In the genomic region with DNA sequence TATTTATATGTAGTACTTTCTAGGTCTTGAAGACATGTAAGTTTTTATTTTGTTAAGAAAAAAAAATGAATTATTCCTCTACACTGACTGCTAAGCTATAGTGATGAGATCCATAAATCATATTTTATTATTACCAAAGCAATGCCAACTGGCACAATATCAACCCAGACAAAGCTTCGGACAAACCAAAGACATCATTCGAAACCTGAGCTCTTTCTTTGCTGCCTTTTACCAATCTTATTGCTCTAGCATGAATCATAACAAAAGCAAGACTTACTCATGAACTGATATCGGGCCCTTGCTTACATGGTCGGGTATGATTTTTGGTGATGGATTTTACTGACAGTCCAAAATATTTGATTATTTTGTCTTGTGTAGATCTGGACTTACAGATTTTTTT, we compare ENCODE assay signal across 20 mouse cellular contexts. TPM values are rescaled to one million over a fixed set of nuclear protein-coding genes. Genes with fewer than 3 reads are reported as not detected.
A peak's percentile ranks its signal among the peaks of the same experiment; 100 is the strongest.
DNase-seq lines count a peak whose midpoint lies in the region; ATAC-seq and TF ChIP-seq lines count a peak whose summit lies in the region.
"Had no signal": no experiment of that assay in that cellular context is flagged by ENCODE, and none has a peak within 500 bp of the region (broad histone marks: within the 10 kb centered on the region; RNA-seq: fewer than 3 reads in every experiment).

No protein-coding gene starts in this region.

- no peak overlapping the region for H3ac ChIP-seq in C2C12 (ENCODE audit: control insufficient read depth, insufficient read length, low read depth)
- no peak overlapping the region for H3ac ChIP-seq in myocyte (ENCODE audit: control insufficient read depth, insufficient read length)

- ATAC-seq in heart, embryonic 13.5 days (ENCODE audit: extremely low read depth, insufficient number of reproducible peaks, low FRiP score, low TSS enrichment) = no peak
- no peak for ATAC-seq in heart, embryonic 12.5 days (ENCODE audit: insufficient number of reproducible peaks, low FRiP score)
- ATAC-seq: CD4-positive, CD25-positive, alpha-beta regulatory T cell, adult 4 months; forebrain, embryonic 13.5 days; forebrain, postnatal 0 days; hindbrain, postnatal 0 days had no signal

- H3K36me3 ChIP-seq in heart, embryonic 13.5 days = no peaks in the 10 kb centered on the region
- no peaks in the 10 kb centered on the region for H3K36me3 ChIP-seq in heart, embryonic 12.5 days
- H3K36me3 ChIP-seq in C2C12 (ENCODE audit: control insufficient read depth, insufficient read depth) (no peaks in the 10 kb centered on the region), myocyte (ENCODE audit: control insufficient read depth, insufficient read depth) (no peaks in the 10 kb centered on the region)
- H3K36me3 ChIP-seq: embryonic facial prominence, embryonic 10.5 days; G1E; hindbrain, embryonic 13.5 days had no signal

- H3K27me3 ChIP-seq in heart, embryonic 13.5 days (replicated peaks) = peaks cover 35% of the 10 kb centered on the region
- peaks cover 31% of the 10 kb centered on the region for H3K27me3 ChIP-seq in heart, embryonic 12.5 days (replicated peaks)
- H3K27me3 ChIP-seq in C2C12 (ENCODE audit: control insufficient read depth, insufficient read depth, insufficient read length) (no peaks in the 10 kb centered on the region), myocyte (ENCODE audit: control insufficient read depth, insufficient read depth, insufficient read length) (no peaks in the 10 kb centered on the region)

- H3K79me2 ChIP-seq in C2C12 (ENCODE audit: control insufficient read depth, insufficient read depth) = no peaks in the 10 kb centered on the region
- no peaks in the 10 kb centered on the region for H3K79me2 ChIP-seq in myocyte (ENCODE audit: control insufficient read depth, insufficient read depth)

- no peak for DNase-seq in lung, adult 2 months
- DNase-seq in lung, postnatal 10 days = no peak
- DNase-seq in cerebellum, adult 9-10 months = no peak
- DNase-seq: adrenal gland, postnatal 10 days; cerebellum, adult 18-20 months; cerebellum, postnatal 10 days; forebrain, postnatal 0 days; gastrocnemius, postnatal 36 days; heart, adult 18-20 months; heart, postnatal 14 days had no signal

- no peak for TF ChIP-seq POLR2A in lung, adult 2 months (IDR thresholded peaks at IDR 0.05; ENCODE audit: borderline replicate concordance, extremely low read depth, low read depth, low read length)
- no peak for TF ChIP-seq POLR2A in myocyte (IDR thresholded peaks at IDR 0.05; ENCODE audit: insufficient read length, low read depth)

- WGBS in heart, embryonic 13.5 days = 83% methylated on average over 4 of the region's 4 CpGs
- WGBS in heart, embryonic 12.5 days = 78% methylated on average over 4 of the region's 4 CpGs
- WGBS in lung, adult 2 months = 63% methylated on average over 4 of the region's 4 CpGs

- no peak for TF ChIP-seq CTCF in lung, adult 2 months (IDR thresholded peaks at IDR 0.05; ENCODE audit: insufficient read depth, low read length)
- no peak for TF ChIP-seq CTCF in C2C12 (IDR thresholded peaks at IDR 0.05; ENCODE audit: control insufficient read depth, insufficient read depth, insufficient read length)

- no peaks in the 10 kb centered on the region for H3K9me3 ChIP-seq in heart, embryonic 13.5 days
- no peaks in the 10 kb centered on the region for H3K9me3 ChIP-seq in heart, embryonic 12.5 days (replicated peaks)
- H3K9me3 ChIP-seq: embryonic facial prominence, embryonic 10.5 days; forebrain, embryonic 13.5 days; hindbrain, embryonic 13.5 days had no signal

- H3K4me3 ChIP-seq in heart, embryonic 13.5 days = no peak overlapping the region
- H3K4me3 ChIP-seq in heart, embryonic 12.5 days = no peak overlapping the region
- H3K4me3 ChIP-seq in lung, adult 2 months (replicated peaks; ENCODE audit: extremely low read depth, low read depth, low read length) = peak overlapping the region; percentile 49
- H3K4me3 ChIP-seq in C2C12 (ENCODE audit: insufficient read depth, poor library complexity, severe bottlenecking) (no peak overlapping the region), myocyte (no peak overlapping the region)
- H3K4me3 ChIP-seq: embryonic facial prominence, embryonic 10.5 days; forebrain, embryonic 13.5 days; hindbrain, embryonic 13.5 days had no signal

- peak overlapping the region; percentile 5; the same call in 1 of the 2 replicates for H3K4me2 ChIP-seq in heart, embryonic 13.5 days
- H3K4me2 ChIP-seq in heart, embryonic 12.5 days = no peak overlapping the region
- peak overlapping the region; percentile 63 for H3K4me2 ChIP-seq in myocyte (ENCODE audit: low read depth)
- H3K4me2 ChIP-seq: forebrain, embryonic 13.5 days; hindbrain, embryonic 13.5 days had no signal

- no peak overlapping the region for H3K27ac ChIP-seq in heart, embryonic 13.5 days (replicated peaks)
- H3K27ac ChIP-seq in heart, embryonic 12.5 days (ENCODE audit: poor library complexity, severe bottlenecking) = no peak overlapping the region
- H3K27ac ChIP-seq: embryonic facial prominence, embryonic 10.5 days; forebrain, embryonic 13.5 days; hindbrain, embryonic 13.5 days; hindbrain, postnatal 0 days had no signal

- no peaks in the 10 kb centered on the region for H3K79me3 ChIP-seq in C2C12 (ENCODE audit: low read depth)

- H3K9ac ChIP-seq in heart, embryonic 13.5 days = no peak overlapping the region
- no peak overlapping the region for H3K9ac ChIP-seq in heart, embryonic 12.5 days
- H3K9ac ChIP-seq: forebrain, embryonic 13.5 days; forebrain, postnatal 0 days; hindbrain, embryonic 13.5 days had no signal

- H3K4me1 ChIP-seq in heart, embryonic 13.5 days = peaks cover 21% of the 10 kb centered on the region
- H3K4me1 ChIP-seq in heart, embryonic 12.5 days (replicated peaks) = peaks cover 23% of the 10 kb centered on the region
- H3K4me1 ChIP-seq in lung, adult 2 months (ENCODE audit: control insufficient read depth, insufficient read depth, low read length) = peaks cover 8% of the 10 kb centered on the region; the same call in 1 of the 2 replicates

TF ChIP-seq in C2C12, 6 proteins besides CTCF, POLR2A, EP300 and RAD21:
- TF ChIP-seq MAX (IDR thresholded peaks at IDR 0.05) (no peak), CEBPB (IDR thresholded peaks at IDR 0.05; ENCODE audit: low read depth) (peak; percentile 61), FOSL1 (IDR thresholded peaks at IDR 0.05; ENCODE audit: insufficient read depth, low read length, poor library complexity, severe bottlenecking) (peak; percentile 82), MYOD1 (IDR thresholded peaks at IDR 0.05; ENCODE audit: control insufficient read depth, insufficient read length, low read depth) (no peak)

TF ChIP-seq in myocyte, 11 proteins besides CTCF, POLR2A, EP300 and RAD21:
- TF ChIP-seq TCF12 (IDR thresholded peaks at IDR 0.05; ENCODE audit: insufficient read depth, poor library complexity, severe bottlenecking) = no peak
- 0 out of 2 replicates have a peak, but pooled peaks have one; percentile 13 for TF ChIP-seq CEBPB (IDR thresholded peaks at IDR 0.05; ENCODE audit: insufficient read depth, poor library complexity, severe bottlenecking)

RNA-seq across cellular contexts. Expression of a gene that starts 29.0 kb away (rescaled TPM):
- polyA plus RNA-seq in heart, embryonic 13.5 days (2015; fragmentation: Nextera tagmentation; extraction: Ambion mirVana) = 5.4 and 6.4 TPM in 2 replicates
- polyA plus RNA-seq in heart, embryonic 12.5 days (2016; fragmentation: Nextera tagmentation; extraction: Ambion mirVana) = 11.1 and 14.6 TPM in 2 replicates
- polyA plus RNA-seq in lung, adult 2 months (2012; rRNA removed) = 75.4 and 83.5 TPM in 2 replicates
- polyA plus RNA-seq in C2C12 (2012; fragmentation: generic; extraction: Trizol) (0.02 TPM), myocyte (2012; fragmentation: generic; extraction: Trizol) (0.01 TPM)
- polyA plus RNA-seq: CD4-positive, CD25-positive, alpha-beta regulatory T cell, adult 4 months; G1E had no signal
